Comparison of ENCODE assay signal across 13 mouse cellular contexts in genomic region chr11:88137814-88138425, GRCm38 (mm10). TPM values are rescaled to one million over a fixed set of nuclear protein-coding genes. Genes with fewer than 3 reads are reported as not detected.
DNase-seq lines count a peak whose midpoint lies in the region; ATAC-seq and TF ChIP-seq lines count a peak whose summit lies in the region.
"Had no signal": no experiment of that assay in that cellular context is flagged by ENCODE, and none has a peak within 500 bp of the region (broad histone marks: within the 10 kb centered on the region; RNA-seq: fewer than 3 reads in every experiment).

No protein-coding gene starts in this region.

- H3K9me3 ChIP-seq in forebrain, embryonic 13.5 days (replicated peaks), result no peaks in the 10 kb centered on the region
- no peaks in the 10 kb centered on the region for H3K9me3 ChIP-seq in midbrain, embryonic 16.5 days (replicated peaks; ENCODE audit: control insufficient read depth, low read length, poor library complexity, severe bottlenecking)
- H3K9me3 ChIP-seq: limb, embryonic 12.5 days; lung, embryonic 15.5 days had no signal

- no peak for DNase-seq in gastrocnemius, adult 2 months
- DNase-seq in gastrocnemius, postnatal 10 days, result no peak
- DNase-seq in kidney, adult 8-10 months, result peak; percentile 72 to 75
- no peak for DNase-seq in spleen, postnatal 4 days (ENCODE audit: low spot score in 2 of 2)
- DNase-seq in left cerebral cortex, adult 11 months (ENCODE audit: low spot score), result no peak
- no peak for DNase-seq in urinary bladder, postnatal 36 days (ENCODE audit: low spot score in 2 of 2)
- DNase-seq: adrenal gland, adult 8-10 months; right cerebral cortex, postnatal 25 days had no signal

- no peaks in the 10 kb centered on the region for H3K27me3 ChIP-seq in forebrain, embryonic 13.5 days
- no peaks in the 10 kb centered on the region for H3K27me3 ChIP-seq in midbrain, embryonic 16.5 days (ENCODE audit: control insufficient read depth, insufficient read depth, low read depth, low read length)
- H3K27me3 ChIP-seq: lung, embryonic 15.5 days had no signal

- peak overlapping the region; percentile 64; the same call in 1 of the 2 replicates for H3K9ac ChIP-seq in forebrain, embryonic 13.5 days
- no peak overlapping the region for H3K9ac ChIP-seq in midbrain, embryonic 16.5 days (ENCODE audit: low read depth, low read length)
- H3K9ac ChIP-seq: limb, embryonic 12.5 days; lung, embryonic 15.5 days had no signal

- H3K4me2 ChIP-seq in forebrain, embryonic 13.5 days, result peak overlapping the region; percentile 56
- H3K4me2 ChIP-seq in midbrain, embryonic 16.5 days (ENCODE audit: low read length), result peak overlapping the region; percentile 53; the same call in 1 of the 2 replicates
- H3K4me2 ChIP-seq: limb, embryonic 12.5 days; lung, embryonic 15.5 days had no signal

- 0 out of 2 replicates have a peak, but pooled peaks cover 4% of the 10 kb centered on the region for H3K36me3 ChIP-seq in forebrain, embryonic 13.5 days (ENCODE audit: poor library complexity, severe bottlenecking)
- no peaks in the 10 kb centered on the region for H3K36me3 ChIP-seq in midbrain, embryonic 16.5 days (ENCODE audit: control insufficient read depth, insufficient read depth, low read length)
- H3K36me3 ChIP-seq: lung, embryonic 15.5 days had no signal

- intact Hi-C loops in gastrocnemius, adult 2 months (cut with DNase I), result no loop called here

- WGBS in forebrain, embryonic 13.5 days, result 59% methylated on average over 12 of the region's 12 CpGs
- 55% methylated on average over 12 of the region's 12 CpGs for WGBS in midbrain, embryonic 16.5 days

- H3K4me3 ChIP-seq in gastrocnemius, adult 2 months, result no peak overlapping the region
- no peak overlapping the region for H3K4me3 ChIP-seq in forebrain, embryonic 13.5 days
- no peak overlapping the region for H3K4me3 ChIP-seq in midbrain, embryonic 16.5 days (ENCODE audit: low read depth, low read length)
- H3K4me3 ChIP-seq: limb, embryonic 12.5 days; lung, embryonic 15.5 days; myocyte had no signal

- H3K27ac ChIP-seq in gastrocnemius, adult 2 months, result peak overlapping the region; percentile 85
- peak overlapping the region; percentile 93 for H3K27ac ChIP-seq in forebrain, embryonic 13.5 days
- peak overlapping the region; percentile 91 for H3K27ac ChIP-seq in midbrain, embryonic 16.5 days (ENCODE audit: low read length)
- H3K27ac ChIP-seq: limb, embryonic 12.5 days; lung, embryonic 15.5 days had no signal

- H3K4me1 ChIP-seq in forebrain, embryonic 13.5 days, result peaks cover 51% of the 10 kb centered on the region
- peaks cover 49% of the 10 kb centered on the region for H3K4me1 ChIP-seq in midbrain, embryonic 16.5 days (ENCODE audit: control insufficient read depth, insufficient read depth, low read length)

- no peak for ATAC-seq in forebrain, embryonic 13.5 days
- ATAC-seq in midbrain, embryonic 16.5 days, result no peak

- TF ChIP-seq CTCF in gastrocnemius, adult 2 months (IDR thresholded peaks at IDR 0.05), result no peak

RNA-seq across cellular contexts. Expression of gene Cuedc1, which starts 40.1 kb away (rescaled TPM):
- 100 to 1,000 TPM; 101 to 127 TPM for total RNA-seq in gastrocnemius, adult 2 months (2021)
- total RNA-seq in gastrocnemius, postnatal 10 days (2021), result 10 to 100 TPM; 50.5 to 60.6 TPM
- polyA plus RNA-seq in forebrain, embryonic 13.5 days (2015; fragmentation: Nextera tagmentation; extraction: Ambion mirVana), result 32.8 and 37.4 TPM in 2 replicates
- 46.1 and 54.7 TPM in 2 replicates for polyA plus RNA-seq in midbrain, embryonic 16.5 days (2015; fragmentation: Nextera tagmentation; extraction: Ambion mirVana)

Comparison
In these comparisons a context has a peak if more than half of its experiments do, and no peak if none do; other contexts are left out.
1. DNase-seq: peak in kidney, adult 8-10 months (2 of 2); none in gastrocnemius, adult 2 months (single experiment), gastrocnemius, postnatal 10 days (single experiment), spleen, postnatal 4 days (0 of 2), left cerebral cortex, adult 11 months (single experiment) and urinary bladder, postnatal 36 days (0 of 2).
2. Peak in every context shown above with its lines, with median percentiles within 50 percentile points of each other: H3K27ac ChIP-seq.